Mouse (Mus musculus) hindbrain, embryonic 14.5 days (tissue): ENCODE data around the gene Lamc2. TPM values are rescaled to one million over a fixed set of nuclear protein-coding genes. Genes with fewer than 3 reads are reported as not detected.
A peak's percentile ranks its signal among the peaks of the same experiment; 100 is the strongest.

ENCODE experiments used
- ATAC-seq: fragments of 200-750 bp; cut with Nextera tagmentation; 2 replicates; pipeline ENCODE4 v1.8.0; 2017; ENCODE audit warnings: moderate number of reproducible peaks, mild to moderate bottlenecking, moderate TSS enrichment, moderate library complexity; ENCODE audit not compliant: low FRiP score
- DNase-seq: peaks from one replicate; pipeline ENCODE4 v3.0.0-alpha.2; 2015; ENCODE audit warnings: low spot score
- H3K27ac ChIP-seq: fragments of 300-500 bp; sonication (generic); 2 replicates; pipeline ENCODE4 v1.5.1; 2014; ENCODE audit warnings: mild to moderate bottlenecking, moderate library complexity
- H3K27me3 ChIP-seq: fragments of 300-500 bp; sonication (generic); 2 replicates; pipeline ENCODE4 v1.6.1; 2014; ENCODE audit warnings: mild to moderate bottlenecking, low read length, mixed read lengths; ENCODE audit not compliant: control insufficient read depth, insufficient read depth
- H3K36me3 ChIP-seq: fragments of 300-500 bp; sonication (generic); replicated peaks from 2 replicates; pipeline ENCODE4 v1.6.1; 2014; ENCODE audit not compliant: control insufficient read depth, insufficient read depth
- H3K4me1 ChIP-seq: fragments of 300-500 bp; sonication (generic); replicated peaks from 2 replicates; pipeline ENCODE4 v1.6.1; 2014; ENCODE audit warnings: antibody characterized with exemption, low read length, mixed read lengths; ENCODE audit not compliant: control insufficient read depth, insufficient read depth
- H3K4me2 ChIP-seq: fragments of 300-500 bp; sonication (generic); replicated peaks from 2 replicates; pipeline ENCODE4 v1.6.1; 2014; ENCODE audit warnings: mild to moderate bottlenecking, moderate library complexity
- H3K4me3 ChIP-seq: fragments of 300-500 bp; sonication (generic); replicated peaks from 2 replicates; pipeline ENCODE4 v1.5.1; 2014; ENCODE audit warnings: mild to moderate bottlenecking, low read length
- H3K9ac ChIP-seq: fragments of 300-500 bp; sonication (generic); 2 replicates; pipeline ENCODE4 v1.6.1; 2014
- H3K9me3 ChIP-seq: fragments of 300-500 bp; sonication (generic); 2 replicates; pipeline ENCODE4 v1.6.1; 2016; ENCODE audit warnings: low read length; ENCODE audit not compliant: control insufficient read depth
- WGBS: fragments of 180-500 bp; shearing (Covaris S2); extraction: QIAGEN DNeasy Blood & Tissue Kit; methylation state at CpG from one replicate; pipeline ENCODE4 v1.1.7; 2014; 5-methylcytosine and 5-hydroxymethylcytosine counted together
- polyA plus RNA-seq: library from polyadenylated mRNA; unstranded; fragments of >200 nt; fragmentation: Nextera tagmentation; extraction: Ambion mirVana; gene quantifications from 2 replicates; pipeline ENCODE4 v1.2.1, GENCODE M21; 2014

Lamc2 gene
- polyA plus RNA-seq, 1 experiment from 2014 or later: 2.0 TPM

DNA sequence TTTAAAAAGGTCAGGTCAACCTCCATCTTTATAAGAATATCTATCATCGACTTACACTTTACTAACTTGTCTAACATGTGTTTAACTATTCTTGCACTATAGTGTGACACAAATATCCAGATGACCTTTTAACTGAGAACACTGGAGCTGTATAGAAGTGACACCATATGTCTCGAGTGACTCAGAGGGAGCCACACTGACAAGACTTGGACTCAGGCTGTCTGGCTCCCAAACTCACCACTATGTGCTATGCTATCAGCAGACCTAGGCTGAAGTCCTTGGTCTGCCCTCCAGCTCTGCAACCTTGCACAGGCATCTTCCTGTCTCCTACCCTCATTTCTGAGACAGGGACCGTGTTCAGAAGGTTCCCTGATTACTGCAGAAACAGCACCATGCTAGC lies 22.4 kb downstream of the Lamc2 start:
- no peaks in the 10 kb centered on the region for H3K27me3 ChIP-seq
- H3K4me2 ChIP-seq: no peak overlapping the region
- no peaks in the 10 kb centered on the region for H3K36me3 ChIP-seq
- WGBS: 78% methylated on average over 3 of the region's 3 CpGs
- no peak overlapping the region for H3K27ac ChIP-seq
- H3K9me3 ChIP-seq: no peaks in the 10 kb centered on the region
- no peak for ATAC-seq
- H3K9ac ChIP-seq: no peak overlapping the region
- no peaks in the 10 kb centered on the region for H3K4me1 ChIP-seq
- no peak overlapping the region for H3K4me3 ChIP-seq
- no peak for DNase-seq

DNA sequence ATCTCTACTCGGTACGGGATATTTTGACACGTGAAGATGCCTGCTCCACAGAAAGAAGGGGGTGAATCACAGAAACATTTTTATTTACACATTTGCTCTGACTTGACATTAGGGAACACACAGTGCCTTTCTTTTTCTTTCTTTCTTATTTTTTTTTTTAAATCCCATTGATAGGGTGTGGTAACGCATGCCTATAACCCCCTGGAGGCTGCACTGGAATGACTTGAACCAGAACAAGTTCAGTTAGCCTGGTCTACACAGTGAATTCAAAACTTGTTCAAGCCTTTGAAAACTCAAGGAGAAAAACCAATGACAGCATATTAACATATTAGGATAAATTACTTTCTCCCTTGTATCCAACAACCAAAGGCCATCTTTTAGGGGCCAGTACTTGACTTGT lies 27.1 kb downstream of the Lamc2 start:
- no peak for ATAC-seq
- no peaks in the 10 kb centered on the region for H3K27me3 ChIP-seq

DNA sequence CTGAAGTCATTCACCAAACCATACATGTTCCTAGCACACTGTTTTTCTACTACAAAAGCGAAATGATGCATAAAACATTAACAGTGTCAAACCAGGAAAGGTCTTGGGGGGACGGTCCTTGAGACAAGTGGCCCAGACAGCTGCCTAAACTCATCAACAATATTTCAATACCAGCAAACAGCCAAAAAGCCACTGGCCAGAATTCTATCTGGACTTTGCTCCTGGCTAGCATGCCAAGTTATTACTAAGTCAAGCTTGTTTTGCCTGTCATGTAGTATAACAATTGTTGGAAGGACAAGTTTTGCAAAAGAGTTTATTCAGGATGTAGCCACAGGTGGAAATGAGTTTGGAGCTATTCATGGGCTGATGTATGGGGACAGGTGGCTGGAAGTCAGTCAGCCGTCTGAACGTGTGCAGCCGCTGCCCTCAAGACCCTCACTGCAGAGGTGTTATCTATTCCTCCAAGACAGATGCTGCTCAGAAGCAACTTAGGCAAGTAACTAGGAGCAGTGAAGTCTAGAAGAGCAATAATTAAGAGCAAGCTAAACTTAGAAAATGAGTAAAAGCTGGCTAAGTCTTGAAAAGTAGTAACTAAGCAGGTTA lies 29.1 kb downstream of the Lamc2 start:
- no peaks in the 10 kb centered on the region for H3K27me3 ChIP-seq
- H3K9ac ChIP-seq: no peak overlapping the region
- H3K27ac ChIP-seq: no peak overlapping the region
- WGBS: 83% methylated on average over 5 of the region's 5 CpGs
- DNase-seq (no peak), ATAC-seq (no peak)
- peaks cover 5% of the 10 kb centered on the region for H3K4me1 ChIP-seq
- H3K9me3 ChIP-seq: no peaks in the 10 kb centered on the region
- no peak overlapping the region for H3K4me2 ChIP-seq
- no peaks in the 10 kb centered on the region for H3K36me3 ChIP-seq
- H3K4me3 ChIP-seq: no peak overlapping the region

More for the DNA sequence above, 27.1 kb downstream of the Lamc2 start:
- no peaks in the 10 kb centered on the region for H3K9me3 ChIP-seq
- H3K9ac ChIP-seq: no peak overlapping the region
- H3K4me2 ChIP-seq: no peak overlapping the region
- H3K4me3 ChIP-seq: no peak overlapping the region
- H3K4me1 ChIP-seq: no peaks in the 10 kb centered on the region; the same call in 1 of the 2 replicates
- H3K36me3 ChIP-seq: no peaks in the 10 kb centered on the region
- no peak overlapping the region for H3K27ac ChIP-seq
- 96% methylated on average over 4 of the region's 4 CpGs for WGBS
- DNase-seq: no peak

DNA sequence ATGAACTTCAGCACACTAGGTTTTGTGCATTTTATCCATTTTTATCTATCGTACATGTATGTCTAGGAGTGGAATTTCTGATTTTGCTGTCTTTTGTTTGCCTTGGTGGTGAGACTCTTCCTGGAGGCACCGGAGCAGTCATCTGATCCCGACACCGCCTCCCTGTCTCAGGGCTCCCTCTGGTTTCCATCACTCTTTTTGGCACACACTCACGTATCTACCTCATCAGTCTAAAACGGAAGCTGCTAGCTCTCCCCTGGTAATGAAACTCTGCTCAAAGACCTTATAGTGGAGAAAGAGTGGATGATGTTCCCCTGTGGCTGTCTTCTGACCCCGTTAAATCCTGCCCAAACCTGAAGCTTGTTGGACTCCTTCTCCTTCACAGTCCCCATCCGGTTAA lies 30.9 kb downstream of the Lamc2 start:
- Histone ChIP-seq H3K27ac (no peak overlapping the region), H3K4me3 (no peak overlapping the region), H3K4me2 (no peak overlapping the region), H3K27me3 (no peaks in the 10 kb centered on the region), H3K36me3 (no peaks in the 10 kb centered on the region), H3K4me1 (peaks cover 5% of the 10 kb centered on the region), H3K9ac (no peak overlapping the region), H3K9me3 (no peaks in the 10 kb centered on the region)
- ATAC-seq: no peak
- DNase-seq: no peak
- WGBS: 84% methylated on average over 8 of the region's 8 CpGs

DNA sequence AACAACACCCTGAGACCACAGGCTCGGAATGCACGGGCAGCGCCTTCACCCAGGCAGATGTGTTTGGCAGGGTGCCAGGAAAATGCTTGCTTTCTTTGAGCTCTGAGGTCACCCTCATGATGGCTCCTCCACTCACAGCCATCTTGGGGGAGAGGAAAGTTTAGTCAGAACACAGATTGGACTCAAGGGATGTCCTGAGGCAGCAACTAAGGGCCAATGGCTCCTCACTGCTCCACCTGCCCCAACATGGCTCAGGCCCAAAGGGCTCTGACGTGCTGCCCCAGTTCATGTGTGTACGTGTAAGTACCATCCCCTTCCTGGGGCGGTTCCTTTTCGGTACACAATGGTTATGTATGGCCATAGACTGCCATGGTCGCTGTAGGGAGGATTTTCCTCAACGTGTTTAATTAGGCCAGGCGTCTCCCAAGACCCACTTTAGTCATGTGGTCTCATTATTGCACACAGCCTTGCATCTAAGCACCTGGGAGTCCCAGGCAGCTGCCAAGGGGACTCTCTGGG lies 32.6 kb downstream of the Lamc2 start:
- Histone ChIP-seq H3K27me3 (no peaks in the 10 kb centered on the region), H3K4me3 (no peak overlapping the region), H3K9me3 (no peaks in the 10 kb centered on the region), H3K27ac (no peak overlapping the region), H3K9ac (no peak overlapping the region), H3K36me3 (no peaks in the 10 kb centered on the region), H3K4me1 (peaks cover 5% of the 10 kb centered on the region), H3K4me2 (no peak overlapping the region)
- ATAC-seq: peak; percentile 46
- whole genome bisulfite sequencing: 51% methylated on average over 10 of the region's 10 CpGs
- DNase-seq: peak; percentile 43

DNA sequence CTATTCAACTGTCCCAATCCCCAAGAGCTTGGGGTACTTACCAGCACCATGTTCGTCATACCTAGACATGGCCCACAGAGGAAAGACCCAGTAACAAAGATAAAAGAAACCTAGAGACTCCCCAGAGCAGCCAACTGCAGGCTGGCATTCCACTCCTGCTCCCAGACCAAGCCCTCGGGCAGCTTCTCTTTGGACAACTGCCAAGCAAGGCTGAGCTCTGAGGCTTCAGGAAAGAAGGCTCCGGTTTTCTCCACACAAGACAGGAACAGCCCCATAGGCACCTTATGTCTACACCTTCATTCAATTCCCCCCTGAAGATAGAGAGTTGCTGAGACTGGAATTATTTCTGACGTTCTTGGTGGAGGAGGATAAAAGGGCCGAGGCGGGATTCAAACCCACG lies 33.7 kb downstream of the Lamc2 start:
- Histone ChIP-seq H3K4me2 (no peak overlapping the region), H3K27ac (no peak overlapping the region), H3K36me3 (no peaks in the 10 kb centered on the region), H3K9me3 (no peaks in the 10 kb centered on the region), H3K4me1 (peaks cover 5% of the 10 kb centered on the region), H3K9ac (no peak overlapping the region), H3K4me3 (no peak overlapping the region), H3K27me3 (no peaks in the 10 kb centered on the region)
- ATAC-seq: no peak
- no peak for DNase-seq
- 78% methylated on average over 7 of the region's 7 CpGs for WGBS

DNA sequence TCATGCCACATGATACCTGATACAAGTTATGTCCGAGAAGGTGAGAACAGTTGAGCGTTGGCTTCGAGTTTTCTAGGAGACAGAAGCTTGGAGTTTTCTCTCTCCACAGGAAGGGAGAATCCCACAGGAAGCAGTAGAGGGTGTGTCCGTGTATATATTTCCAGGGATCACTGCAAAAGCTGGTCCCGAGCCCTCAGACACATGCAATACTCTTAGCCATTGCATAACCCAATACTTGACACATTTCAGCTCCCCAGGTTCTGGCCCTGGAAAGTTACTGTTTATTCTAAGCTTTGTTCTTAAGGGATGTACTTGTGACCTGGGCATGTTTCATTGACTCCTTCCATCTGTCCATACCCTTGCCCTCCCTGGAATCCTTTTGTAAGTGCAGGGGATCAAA lies 40.5 kb downstream of the Lamc2 start:
- Histone ChIP-seq H3K27ac (no peak overlapping the region), H3K9ac (no peak overlapping the region), H3K36me3 (no peaks in the 10 kb centered on the region), H3K4me3 (no peak overlapping the region), H3K9me3 (no peaks in the 10 kb centered on the region), H3K4me2 (no peak overlapping the region), H3K4me1 (no peaks in the 10 kb centered on the region), H3K27me3 (no peaks in the 10 kb centered on the region)
- 89% methylated on average over 5 of the region's 5 CpGs for WGBS
- ATAC-seq (no peak), DNase-seq (no peak)

DNA sequence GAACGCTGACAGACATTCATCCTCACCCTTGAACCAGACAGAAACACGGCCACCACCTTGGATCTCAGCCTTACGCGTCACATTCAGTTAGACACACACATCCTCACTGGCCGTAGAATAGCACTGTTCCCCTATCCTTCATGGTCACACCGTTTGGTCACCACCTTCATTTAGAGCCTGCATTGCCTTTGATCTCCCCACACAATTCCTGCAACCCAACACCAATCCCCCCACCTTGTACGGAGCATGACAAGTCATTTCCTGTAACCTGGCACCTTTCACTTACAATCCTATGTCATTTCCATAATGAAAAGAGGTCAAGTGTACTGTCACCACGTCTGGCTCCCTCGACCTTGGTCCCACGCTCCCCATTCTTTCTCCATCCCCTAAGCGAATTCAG lies 42.2 kb downstream of the Lamc2 start:
- WGBS: 87% methylated on average over 11 of the region's 11 CpGs
- Histone ChIP-seq H3K27me3 (no peaks in the 10 kb centered on the region), H3K4me3 (no peak overlapping the region), H3K9ac (no peak overlapping the region), H3K4me1 (no peaks in the 10 kb centered on the region), H3K4me2 (no peak overlapping the region), H3K27ac (no peak overlapping the region), H3K9me3 (no peaks in the 10 kb centered on the region), H3K36me3 (no peaks in the 10 kb centered on the region)
- no peak for ATAC-seq
- no peak for DNase-seq

DNA sequence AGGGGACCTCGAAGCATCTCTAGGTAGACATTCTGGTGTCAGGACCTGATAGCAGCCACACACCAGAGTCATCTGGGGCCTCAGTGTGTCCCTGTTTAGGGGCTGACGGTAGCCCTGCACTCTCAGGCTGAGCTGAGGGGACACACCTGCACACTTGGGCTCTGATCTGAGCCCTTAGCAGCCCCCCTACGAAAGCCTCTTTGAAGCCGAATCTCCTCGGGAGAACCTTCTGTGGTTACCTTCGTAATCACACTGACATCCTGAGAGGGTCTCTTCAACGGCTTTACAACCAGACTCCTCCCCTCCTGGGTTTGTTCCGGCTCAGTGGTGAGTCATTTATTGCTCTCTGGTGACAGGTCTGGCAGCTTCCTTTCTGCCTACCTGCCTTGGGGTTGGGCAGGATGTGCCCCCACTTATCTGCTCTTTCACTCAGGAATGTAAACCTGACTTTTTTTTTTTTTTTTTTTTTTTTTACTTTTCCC lies 45.5 kb downstream of the Lamc2 start:
- Histone ChIP-seq H3K4me1 (no peaks in the 10 kb centered on the region), H3K9ac (no peak overlapping the region), H3K27me3 (no peaks in the 10 kb centered on the region), H3K4me3 (no peak overlapping the region), H3K9me3 (no peaks in the 10 kb centered on the region), H3K27ac (no peak overlapping the region), H3K36me3 (no peaks in the 10 kb centered on the region), H3K4me2 (no peak overlapping the region)
- WGBS: 39% methylated on average over 8 of the region's 8 CpGs
- ATAC-seq: no peak
- no peak for DNase-seq

DNA sequence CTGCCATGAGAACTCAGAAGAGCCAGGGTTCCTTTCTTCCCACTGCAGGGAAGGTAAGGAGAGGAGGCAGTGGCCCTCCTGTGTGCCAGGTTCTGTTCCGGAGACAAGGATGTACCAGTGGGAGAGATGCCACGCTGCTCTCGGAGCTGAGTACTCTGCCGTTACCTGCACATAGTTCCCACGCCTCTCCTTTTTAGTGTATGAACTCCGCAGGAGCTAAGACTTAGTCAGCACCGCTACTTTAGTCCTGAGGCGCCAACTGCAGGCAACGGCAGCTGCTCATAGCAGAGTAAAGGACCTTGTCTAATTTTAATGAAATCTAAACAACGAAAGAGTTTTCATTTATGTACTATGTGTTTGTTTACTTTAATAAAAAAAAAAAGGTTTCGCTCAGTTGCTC lies 46.0 kb downstream of the Lamc2 start:
- H3K9ac ChIP-seq: no peak overlapping the region
- H3K9me3 ChIP-seq: no peaks in the 10 kb centered on the region
- no peaks in the 10 kb centered on the region for H3K4me1 ChIP-seq
- no peak for DNase-seq
- no peak overlapping the region for H3K4me3 ChIP-seq
- no peaks in the 10 kb centered on the region for H3K27me3 ChIP-seq
- H3K36me3 ChIP-seq: no peaks in the 10 kb centered on the region
- 85% methylated on average over 11 of the region's 11 CpGs for WGBS
- no peak overlapping the region for H3K4me2 ChIP-seq
- no peak overlapping the region for H3K27ac ChIP-seq
- no peak for ATAC-seq
